Mouse (Mus musculus): ENCODE results near the gene Cpe.
"Not testable (repeated sequence)": the region's sequence is repeated elsewhere in the genome, so short reads cannot be mapped to it uniquely, and the experiment has no call there.

Gene Cpe

DNA sequence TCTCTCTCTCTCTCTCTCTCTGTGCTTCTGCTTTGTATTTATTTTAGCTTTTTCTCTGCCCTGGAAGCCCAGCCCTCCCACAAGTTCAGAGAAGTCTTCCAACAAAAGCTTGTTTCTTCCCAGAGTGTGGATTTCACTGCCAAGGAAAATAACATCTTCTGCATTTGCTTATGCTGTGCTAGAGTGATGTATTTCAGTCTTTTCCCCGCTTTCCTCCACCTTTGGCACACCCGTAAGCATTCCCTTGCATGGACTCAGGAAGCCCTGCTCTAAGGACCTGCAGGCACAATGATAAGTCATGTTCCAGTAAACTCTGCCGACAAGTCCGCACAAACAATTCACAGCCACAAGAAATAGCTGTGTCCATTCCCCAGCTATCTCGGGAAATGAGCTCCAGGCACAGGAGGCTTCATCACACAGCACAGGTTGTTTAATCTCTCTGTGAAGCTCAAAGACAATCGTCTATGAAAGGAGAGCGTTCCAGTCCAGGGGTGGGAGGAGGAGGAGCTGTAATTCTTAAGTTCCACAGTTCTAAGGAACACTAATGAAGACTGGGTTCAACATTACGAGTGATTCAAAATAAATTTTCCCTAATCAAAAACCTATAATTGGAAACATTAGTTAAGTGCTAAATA, 17.8 kb downstream of the Cpe start:
- DNase-seq (ENCODE audit: low read depth, low spot score), result no peak

DNA sequence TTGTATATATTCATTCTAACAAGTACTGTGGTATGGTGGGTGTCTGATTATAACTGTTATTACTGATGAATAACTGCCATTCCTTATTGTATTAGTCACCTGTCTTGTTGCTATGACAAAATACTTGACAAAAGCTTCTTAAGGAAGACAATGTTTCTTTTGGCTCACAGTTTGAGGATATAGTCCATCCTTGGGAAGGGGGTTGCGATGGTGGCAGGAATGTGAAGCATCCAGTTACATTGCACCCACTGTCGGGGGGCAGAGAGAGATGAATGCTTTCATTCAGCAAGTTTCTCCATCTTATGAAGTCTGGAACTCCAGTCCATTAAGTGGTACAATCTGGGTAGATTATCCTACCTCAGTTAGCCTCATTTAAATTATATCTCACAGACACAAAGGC, 19.9 kb downstream of the Cpe start:
- DNase-seq (ENCODE audit: low read depth, low spot score), result no peak

DNA sequence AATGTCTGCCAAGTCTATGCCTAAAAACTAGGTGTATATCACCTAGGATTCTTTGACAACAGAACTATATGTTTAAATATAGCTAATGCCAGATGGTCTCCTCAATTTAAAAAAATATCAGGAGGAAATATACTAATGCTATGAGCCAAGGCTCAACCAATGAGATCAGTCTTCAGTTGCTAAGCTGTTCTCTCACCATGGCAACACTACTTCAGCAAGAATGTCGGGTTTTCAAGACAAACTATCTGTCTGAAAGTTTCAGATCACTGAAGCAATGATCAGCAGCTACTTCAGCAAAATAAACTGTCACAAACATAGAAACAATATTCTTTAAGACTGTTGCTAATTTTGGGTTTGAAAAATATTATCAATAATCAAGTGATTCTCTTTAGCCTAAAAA, 20.9 kb downstream of the Cpe start:
- no peak for DNase-seq (ENCODE audit: low read depth, low spot score)

DNA sequence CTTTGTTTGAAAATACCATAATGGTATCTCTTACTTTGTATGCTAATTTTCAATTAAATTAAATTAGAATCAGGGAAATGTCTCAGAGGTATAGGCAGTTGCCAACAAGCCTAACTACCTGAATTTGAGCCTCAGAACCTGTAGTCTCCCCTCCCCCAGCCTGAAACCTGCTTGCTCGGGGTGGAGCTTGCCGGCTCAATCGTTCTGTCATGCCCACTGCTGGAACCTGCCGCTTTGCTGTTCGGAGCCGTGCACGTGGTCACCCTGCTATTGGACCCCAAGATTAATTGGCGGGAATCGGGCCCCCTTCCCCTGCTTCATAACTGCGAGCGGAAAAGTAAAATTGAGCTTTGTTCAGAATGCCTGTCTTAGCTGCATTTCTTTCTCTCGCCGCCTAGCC, 26.5 kb downstream of the Cpe start:
- DNase-seq (ENCODE audit: low read depth, low spot score), result not testable (repeated sequence)

- DNase-seq (ENCODE audit: low read depth, low spot score), result no peak
These were observed 27.3 kb downstream of the Cpe start for GRCm38 (mm10) chr8:64665563-64665962.

DNA sequence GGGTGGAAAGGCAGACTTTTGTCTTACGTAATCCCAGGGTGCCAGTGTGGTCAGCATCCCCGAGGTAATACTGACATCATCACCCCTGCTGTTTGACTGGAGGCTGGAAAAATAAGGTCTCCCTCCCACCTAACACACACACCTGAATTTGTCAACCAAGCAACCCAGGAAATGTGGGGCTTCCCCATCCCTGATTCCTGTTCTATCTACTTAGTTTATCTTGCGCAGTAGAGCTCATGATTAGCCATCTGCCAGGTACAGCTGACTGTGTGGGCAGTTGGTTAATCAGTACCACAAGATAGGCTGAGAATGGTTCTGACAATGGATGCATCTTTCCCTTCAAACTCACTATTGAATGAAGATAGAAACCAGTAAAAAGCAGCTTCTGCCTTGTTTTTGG, 28.0 kb downstream of the Cpe start:
- DNase-seq (ENCODE audit: low read depth, low spot score), result no peak

GRCm38 (mm10) chr8:64664350-64664749, 28.5 kb downstream of the Cpe start:
- DNase-seq (ENCODE audit: low read depth, low spot score), result no peak

DNA sequence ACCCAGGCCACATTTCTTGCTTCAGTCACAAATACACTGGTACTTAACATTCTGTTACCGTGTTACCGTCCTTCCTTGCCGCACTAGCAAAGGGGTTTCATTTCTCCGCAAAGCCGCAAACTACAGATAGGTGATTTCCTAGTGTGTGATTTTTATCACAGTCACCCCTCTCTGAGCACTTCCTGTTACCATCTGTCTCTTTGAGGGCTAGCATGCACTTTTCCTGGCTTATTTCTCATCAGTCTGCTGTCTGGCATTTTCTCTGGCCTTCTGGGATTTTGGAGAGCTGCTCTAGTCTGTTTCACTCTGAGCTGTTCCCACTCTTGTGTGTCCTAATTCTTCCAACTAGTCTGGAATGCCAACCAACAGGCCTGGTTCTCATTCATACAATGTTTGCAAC, 33.8 kb downstream of the Cpe start:
- peak; percentile 20 for DNase-seq (ENCODE audit: low read depth, low spot score)

- DNase-seq (ENCODE audit: low read depth, low spot score), result no peak
These were observed 34.9 kb downstream of the Cpe start for GRCm38 (mm10) chr8:64657980-64658401.

- DNase-seq (ENCODE audit: low read depth, low spot score), result no peak
These were observed 35.3 kb downstream of the Cpe start for GRCm38 (mm10) chr8:64657517-64657916.

GRCm38 (mm10) chr8:64655887-64656286, 37.0 kb downstream of the Cpe start:
- DNase-seq (ENCODE audit: low read depth, low spot score), result no peak

- no peak for DNase-seq (ENCODE audit: low read depth, low spot score)
These were observed 37.8 kb downstream of the Cpe start for GRCm38 (mm10) chr8:64655087-64655486.

- DNase-seq (ENCODE audit: low read depth, low spot score), result no peak
These were observed 40.6 kb downstream of the Cpe start for GRCm38 (mm10) chr8:64652285-64652684.

DNA sequence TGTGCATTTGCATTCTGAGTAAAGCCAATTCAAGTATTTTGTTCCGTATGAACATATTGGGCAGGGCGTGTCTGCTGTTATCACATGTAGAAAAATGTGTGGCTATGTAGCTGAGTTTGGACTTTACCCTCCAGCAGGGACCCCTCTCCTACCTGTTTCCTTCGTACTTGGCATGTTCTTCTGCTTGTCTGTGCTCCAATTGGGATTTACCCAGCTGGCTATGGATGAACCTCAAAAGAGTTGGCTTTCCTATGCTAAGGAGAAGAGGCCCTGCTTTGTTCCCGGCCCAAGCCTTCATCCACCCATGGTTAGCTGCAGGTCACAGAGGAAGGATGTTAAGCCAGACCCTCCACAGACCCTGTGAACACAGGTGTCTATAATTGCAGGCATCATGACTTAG, 44.8 kb downstream of the Cpe start:
- no peak for DNase-seq (ENCODE audit: low read depth, low spot score)

- no peak for DNase-seq (ENCODE audit: low read depth, low spot score)
These were observed 45.7 kb downstream of the Cpe start for GRCm38 (mm10) chr8:64647148-64647547.

GRCm38 (mm10) chr8:64646421-64646820, 46.4 kb downstream of the Cpe start:
- no peak for DNase-seq (ENCODE audit: low read depth, low spot score)

DNA sequence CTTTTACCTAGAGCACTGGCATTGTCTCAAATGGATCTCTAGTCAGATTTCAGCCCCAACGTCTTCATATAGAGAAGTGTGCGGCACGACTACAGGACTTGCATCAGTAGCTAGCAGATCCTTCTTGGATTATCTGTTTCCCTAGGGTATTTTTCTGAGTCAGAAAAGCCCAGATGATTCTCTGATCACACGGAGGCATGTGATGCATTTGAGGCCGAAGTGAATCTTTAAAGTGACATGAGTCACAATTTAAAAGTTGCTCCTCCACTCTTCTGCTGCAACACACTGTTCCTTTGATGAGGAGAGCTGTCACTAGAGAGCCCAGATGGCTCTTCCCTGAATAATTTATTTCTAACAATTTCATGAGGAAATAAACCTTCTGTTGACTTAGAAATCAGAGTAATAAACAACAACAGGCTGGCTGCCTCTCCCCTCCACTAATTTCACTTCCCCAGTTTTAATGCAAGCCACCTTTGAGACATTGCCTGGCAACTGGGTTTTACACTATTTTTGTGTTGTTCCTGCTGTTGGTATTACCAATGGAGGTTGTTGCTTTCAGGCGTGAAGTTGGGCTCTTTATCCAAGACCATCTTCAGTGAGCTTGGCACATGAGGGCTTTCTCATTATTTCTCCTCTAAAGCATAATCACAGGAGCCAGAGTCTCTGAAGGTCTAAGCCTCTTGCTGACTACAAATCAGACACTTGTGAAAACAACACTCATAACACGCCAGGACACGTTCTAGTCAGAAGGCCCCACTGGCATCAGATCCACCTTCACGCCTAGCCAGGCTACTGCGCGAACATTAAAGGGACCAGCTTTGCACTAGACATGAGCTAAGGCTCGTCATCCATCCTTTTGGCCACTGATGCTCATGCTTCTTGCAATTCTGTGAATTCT, 48.5 kb downstream of the Cpe start:
- no peak for DNase-seq (ENCODE audit: low read depth, low spot score)

DNA sequence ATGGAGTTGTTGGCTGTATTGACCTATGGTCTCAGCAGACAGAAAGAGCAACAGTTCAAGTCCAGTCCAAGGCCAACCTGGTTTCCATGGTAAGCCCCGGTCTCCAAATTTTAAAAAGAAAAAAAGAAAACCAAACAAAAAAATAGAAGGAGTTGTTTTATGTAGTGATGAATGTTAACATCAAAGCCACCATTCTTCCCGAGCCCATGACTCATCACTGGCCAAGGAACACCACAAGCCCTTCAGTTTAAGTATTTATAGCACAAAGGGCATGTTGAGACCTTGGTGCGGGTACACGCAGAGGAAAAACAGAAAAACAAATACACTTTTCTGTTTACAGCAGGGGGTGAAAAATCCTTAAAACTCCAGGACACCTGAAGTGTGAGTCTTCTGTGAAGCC, 49.5 kb downstream of the Cpe start:
- DNase-seq (ENCODE audit: low read depth, low spot score), result no peak

- DNase-seq (ENCODE audit: low read depth, low spot score), result no peak
These were observed 50.1 kb downstream of the Cpe start for GRCm38 (mm10) chr8:64642799-64643198.

GRCm38 (mm10) chr8:64640599-64640998, 52.3 kb downstream of the Cpe start:
- DNase-seq (ENCODE audit: low read depth, low spot score), result no peak

DNA sequence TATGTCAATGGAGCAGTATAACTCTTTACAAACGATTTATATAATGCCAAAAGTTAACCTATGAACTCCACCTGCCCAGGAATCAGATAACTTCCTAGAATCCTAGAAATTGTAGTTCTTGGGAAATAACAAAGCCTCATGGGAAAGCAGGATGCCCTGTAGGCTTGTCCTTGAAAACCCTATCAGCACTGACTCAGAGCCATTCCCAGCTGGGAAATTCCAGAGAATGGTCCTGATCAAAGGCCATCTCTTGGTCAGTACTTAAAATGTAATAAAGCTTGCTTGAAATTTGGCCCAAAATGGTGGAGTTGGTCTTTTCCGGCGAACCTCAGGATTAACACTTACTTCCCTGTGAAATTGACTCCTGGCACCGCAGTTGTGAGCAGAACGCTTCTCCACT, 53.2 kb downstream of the Cpe start:
- no peak for DNase-seq (ENCODE audit: low read depth, low spot score)

- DNase-seq (ENCODE audit: low read depth, low spot score), result no peak
These were observed 58.0 kb downstream of the Cpe start for GRCm38 (mm10) chr8:64634901-64635300.
